Mouse (Mus musculus) embryonic facial prominence, embryonic 13.5 days (tissue): ENCODE data around the gene Atpif1. TPM values are rescaled to one million over a fixed set of nuclear protein-coding genes. Genes with fewer than 3 reads are reported as not detected.

ENCODE experiments used
- ATAC-seq: fragments of 200-750 bp; cut with Nextera tagmentation; 2 replicates; pipeline ENCODE4 v1.8.0; 2017; ENCODE audit warnings: low read depth; ENCODE audit not compliant: insufficient number of reproducible peaks, insufficient read depth, low FRiP score, low TSS enrichment
- H3K27ac ChIP-seq: fragments of 300-500 bp; sonication (generic); 2 replicates; pipeline ENCODE4 v1.5.1; 2015; ENCODE audit warnings: moderate library complexity, mild to moderate bottlenecking, inconsistent platforms
- H3K27me3 ChIP-seq: fragments of 300-500 bp; sonication (generic); 2 replicates; pipeline ENCODE4 v1.6.1; 2015; ENCODE audit warnings: mild to moderate bottlenecking, inconsistent platforms
- H3K36me3 ChIP-seq: fragments of 300-500 bp; sonication (generic); 2 replicates; pipeline ENCODE4 v1.6.1; 2015; ENCODE audit warnings: mild to moderate bottlenecking, inconsistent platforms
- H3K4me1 ChIP-seq: fragments of 300-500 bp; sonication (generic); 2 replicates; pipeline ENCODE4 v1.6.1; 2015; ENCODE audit warnings: inconsistent platforms
- H3K4me2 ChIP-seq: fragments of 300-500 bp; sonication (generic); 2 replicates; pipeline ENCODE4 v1.6.1; 2015; ENCODE audit warnings: moderate library complexity, mild to moderate bottlenecking, inconsistent platforms
- H3K4me3 ChIP-seq: fragments of 300-500 bp; sonication (generic); 2 replicates; pipeline ENCODE4 v1.5.1; 2015; ENCODE audit warnings: mild to moderate bottlenecking, inconsistent platforms
- H3K9ac ChIP-seq: fragments of 300-500 bp; sonication (generic); 2 replicates; pipeline ENCODE4 v1.6.1; 2015; ENCODE audit warnings: mild to moderate bottlenecking, inconsistent platforms
- H3K9me3 ChIP-seq: fragments of 300-500 bp; sonication (generic); 2 replicates; pipeline ENCODE4 v1.6.1; 2016; ENCODE audit warnings: inconsistent platforms
- WGBS: fragments of 180-500 bp; shearing (Covaris S2); methylation state at CpG from one replicate; pipeline ENCODE4 v1.1.7; 2015; ENCODE audit warnings: mixed read lengths; 5-methylcytosine and 5-hydroxymethylcytosine counted together
- polyA plus RNA-seq: library from polyadenylated mRNA; unstranded; fragments of >200 nt; fragmentation: Nextera tagmentation; extraction: Ambion mirVana; gene quantifications from 2 replicates; pipeline ENCODE4 v1.2.1, GENCODE M21; 2015

The Atpif1 gene
- polyA plus RNA-seq, 1 experiment from 2014 or later = 1,173 TPM

- Histone ChIP-seq H3K9ac (no peak overlapping the region), H3K27me3 (no peaks in the 10 kb centered on the region), H3K36me3 (peaks cover 52% of the 10 kb centered on the region), H3K4me3 (no peak overlapping the region), H3K4me1 (no peaks in the 10 kb centered on the region), H3K27ac (no peak overlapping the region), H3K9me3 (no peaks in the 10 kb centered on the region), H3K4me2 (no peak overlapping the region)
- 76% methylated on average over 5 of the region's 5 CpGs for WGBS
- no peak for ATAC-seq
Measured at GRCm38 (mm10) chr4:132554221-132554620, 20.8 kb upstream of the Atpif1 start.

GRCm38 (mm10) chr4:132545851-132546250 is 12.4 kb upstream of the Atpif1 start:
- H3K4me3 ChIP-seq = no peak overlapping the region
- no peak overlapping the region for H3K4me2 ChIP-seq
- H3K27ac ChIP-seq = no peak overlapping the region
- H3K27me3 ChIP-seq = no peaks in the 10 kb centered on the region
- WGBS = 38% methylated on average over 8 of the region's 8 CpGs
- H3K36me3 ChIP-seq = peaks cover 89% of the 10 kb centered on the region
- H3K9ac ChIP-seq = no peak overlapping the region
- no peaks in the 10 kb centered on the region for H3K9me3 ChIP-seq
- no peaks in the 10 kb centered on the region for H3K4me1 ChIP-seq
- no peak for ATAC-seq

- no peak overlapping the region for H3K4me3 ChIP-seq
- no peaks in the 10 kb centered on the region for H3K9me3 ChIP-seq
- no peak overlapping the region for H3K9ac ChIP-seq
- no peak for ATAC-seq
- WGBS = 50% methylated on average over 1 of the region's 1 CpGs
- H3K4me2 ChIP-seq = no peak overlapping the region
- H3K36me3 ChIP-seq = peaks cover 84% of the 10 kb centered on the region
- no peaks in the 10 kb centered on the region for H3K27me3 ChIP-seq
- no peaks in the 10 kb centered on the region for H3K4me1 ChIP-seq
- no peak overlapping the region for H3K27ac ChIP-seq
Measured at GRCm38 (mm10) chr4:132542724-132543123, 9.3 kb upstream of the Atpif1 start.

- Histone ChIP-seq H3K9ac (no peak overlapping the region), H3K4me1 (peaks cover 11% of the 10 kb centered on the region), H3K9me3 (no peaks in the 10 kb centered on the region), H3K27me3 (no peaks in the 10 kb centered on the region), H3K4me2 (no peak overlapping the region), H3K27ac (no peak overlapping the region), H3K36me3 (peaks cover 70% of the 10 kb centered on the region), H3K4me3 (no peak overlapping the region)
- WGBS = 86% methylated on average over 4 of the region's 4 CpGs
- ATAC-seq = no peak
Measured at GRCm38 (mm10) chr4:132541413-132541812, 8.0 kb upstream of the Atpif1 start.

GRCm38 (mm10) chr4:132539481-132539880 is 6.0 kb upstream of the Atpif1 start:
- Histone ChIP-seq H3K27ac (no peak overlapping the region), H3K9me3 (no peaks in the 10 kb centered on the region), H3K4me2 (no peak overlapping the region), H3K36me3 (peaks cover 57% of the 10 kb centered on the region), H3K9ac (no peak overlapping the region), H3K4me3 (no peak overlapping the region), H3K27me3 (no peaks in the 10 kb centered on the region), H3K4me1 (peaks cover 18% of the 10 kb centered on the region)
- no peak for ATAC-seq
- 91% methylated on average over 5 of the region's 5 CpGs for WGBS

- WGBS = under 1% methylated on average over 60 of the region's 60 CpGs
- no peaks in the 10 kb centered on the region for H3K9me3 ChIP-seq
- peaks cover 32% of the 10 kb centered on the region for H3K36me3 ChIP-seq
- H3K27me3 ChIP-seq = no peaks in the 10 kb centered on the region
- peak within 1 kb of the TSS; percentile 100 for H3K4me3 ChIP-seq
- peak within 1 kb of the TSS; percentile 80 for H3K27ac ChIP-seq
- peak within 1 kb of the TSS; percentile 86 for H3K4me2 ChIP-seq
- peak; percentile 71 for ATAC-seq
- peak within 1 kb of the TSS; percentile 98 for H3K9ac ChIP-seq
- H3K4me1 ChIP-seq = peaks cover 34% of the 10 kb centered on the region
Measured at GRCm38 (mm10) chr4:132535406-132536121, 2.1 kb upstream of the Atpif1 start, which contains the start of gene Dnajc8. Dnajc8 (plus strand) TSS chr4:132535550.

- H3K4me2 ChIP-seq = peak overlapping the region; percentile 78
- WGBS = 22% methylated on average over 5 of the region's 5 CpGs
- peaks cover 24% of the 10 kb centered on the region for H3K36me3 ChIP-seq
- 0 out of 2 replicates have a peak, but pooled peaks have one; percentile 11 for ATAC-seq
- peak overlapping the region; percentile 84 for H3K4me3 ChIP-seq
- no peaks in the 10 kb centered on the region for H3K9me3 ChIP-seq
- no peaks in the 10 kb centered on the region for H3K27me3 ChIP-seq
- peak overlapping the region; percentile 91 for H3K9ac ChIP-seq
- peaks cover 34% of the 10 kb centered on the region for H3K4me1 ChIP-seq
- H3K27ac ChIP-seq = peak overlapping the region; percentile 97
Measured at GRCm38 (mm10) chr4:132532496-132532895, 963 bp downstream of the Atpif1 start.

GRCm38 (mm10) chr4:132530033-132530804 is 3.2 kb downstream of the Atpif1 start:
- Histone ChIP-seq H3K4me2 (no peak overlapping the region), H3K27me3 (no peaks in the 10 kb centered on the region), H3K27ac (no peak overlapping the region), H3K4me3 (no peak overlapping the region), H3K9me3 (no peaks in the 10 kb centered on the region), H3K4me1 (peaks cover 19% of the 10 kb centered on the region), H3K36me3 (peaks cover 24% of the 10 kb centered on the region), H3K9ac (no peak overlapping the region)
- 95% methylated on average over 20 of the region's 20 CpGs for WGBS
- ATAC-seq = no peak

- ATAC-seq = no peak
- Histone ChIP-seq H3K4me2 (no peak overlapping the region), H3K4me1 (peaks cover 22% of the 10 kb centered on the region), H3K9me3 (no peaks in the 10 kb centered on the region), H3K27ac (no peak overlapping the region), H3K9ac (no peak overlapping the region), H3K4me3 (no peak overlapping the region), H3K27me3 (no peaks in the 10 kb centered on the region), H3K36me3 (peaks cover 24% of the 10 kb centered on the region)
- 83% methylated on average over 4 of the region's 4 CpGs for WGBS
Measured at GRCm38 (mm10) chr4:132529344-132529743, 4.1 kb downstream of the Atpif1 start.

- Histone ChIP-seq H3K4me3 (no peak overlapping the region), H3K4me1 (peaks cover 21% of the 10 kb centered on the region), H3K27ac (no peak overlapping the region), H3K36me3 (peaks cover 24% of the 10 kb centered on the region), H3K27me3 (no peaks in the 10 kb centered on the region), H3K9me3 (no peaks in the 10 kb centered on the region), H3K4me2 (no peak overlapping the region), H3K9ac (no peak overlapping the region)
- ATAC-seq = no peak
- WGBS = 87% methylated on average over 8 of the region's 8 CpGs
Measured at GRCm38 (mm10) chr4:132527917-132528522, 5.4 kb downstream of the Atpif1 start.

- Histone ChIP-seq H3K9ac (no peak overlapping the region), H3K9me3 (no peaks in the 10 kb centered on the region), H3K4me1 (peaks cover 12% of the 10 kb centered on the region), H3K4me2 (no peak overlapping the region), H3K4me3 (no peak overlapping the region), H3K27ac (no peak overlapping the region), H3K36me3 (peaks cover 22% of the 10 kb centered on the region), H3K27me3 (no peaks in the 10 kb centered on the region)
- ATAC-seq = no peak; the same call in 1 of the 2 replicates
- WGBS = 43% methylated on average over 2 of the region's 2 CpGs
Measured at GRCm38 (mm10) chr4:132526678-132527077, 6.8 kb downstream of the Atpif1 start.
